Mouse (Mus musculus) kidney, adult 2 months (tissue): Measurements from ENCODE around the gene Zdhhc12. TPM values are rescaled to one million over a fixed set of nuclear protein-coding genes. Genes with fewer than 3 reads are reported as not detected.
A peak's percentile ranks its signal among the peaks of the same experiment; 100 is the strongest.

Source experiments
- DNase-seq: peaks from one replicate; pipeline ENCODE4 v3.0.0; 2021
- H3K27ac ChIP-seq: fragments of 200-500 bp; 2 replicates; pipeline ENCODE4 v1.5.1; 2012; ENCODE audit warnings: low read depth, low read length, control low read depth, inconsistent platforms; ENCODE audit not compliant: insufficient read depth
- H3K27me3 ChIP-seq: fragments of 200-500 bp; replicated peaks from 2 replicates; pipeline ENCODE4 v1.6.1; 2012; ENCODE audit warnings: mild to moderate bottlenecking, moderate library complexity, low read length, inconsistent platforms; ENCODE audit not compliant: control insufficient read depth, insufficient read depth
- H3K36me3 ChIP-seq: fragments of 200-500 bp; 2 replicates; pipeline ENCODE4 v1.6.1; 2012; ENCODE audit warnings: mild to moderate bottlenecking, moderate library complexity, low read length, inconsistent platforms; ENCODE audit not compliant: control insufficient read depth, insufficient read depth
- H3K4me1 ChIP-seq: fragments of 200-500 bp; 2 replicates; pipeline ENCODE4 v1.6.1; 2011; ENCODE audit warnings: low read length; ENCODE audit not compliant: control insufficient read depth, insufficient read depth
- H3K4me3 ChIP-seq: fragments of 200-500 bp; 2 replicates; pipeline ENCODE4 v1.5.1; 2011; ENCODE audit warnings: mild to moderate bottlenecking, low read depth, low read length, control low read depth; ENCODE audit not compliant: insufficient read depth
- CTCF ChIP-seq: fragments of 200-500 bp; conservative IDR thresholded peaks from 2 replicates; pipeline ENCODE4 v1.5.1; 2011; ENCODE audit warnings: low read depth, mild to moderate bottlenecking, control low read depth, low read length, moderate library complexity, mixed read lengths; ENCODE audit not compliant: insufficient read depth, insufficient read length
- POLR2A ChIP-seq: fragments of 200-500 bp; IDR thresholded peaks from one replicate; pipeline ENCODE4 v1.6.1; 2011; ENCODE audit warnings: low read depth, low read length, control low read depth
- WGBS: fragments of 180-500 bp; shearing (Covaris S2); methylation state at CpG from one replicate; pipeline ENCODE4 v1.1.7; 2018; 5-methylcytosine and 5-hydroxymethylcytosine counted together
- polyA plus RNA-seq: library from polyadenylated mRNA; depleted of rRNA; stranded (reverse); fragments of >200 nt; gene quantifications from 2 replicates; pipeline ENCODE4 v1.2.3, GENCODE M21; 2012

The Zdhhc12 gene
- polyA plus RNA-seq, 1 experiment = 49.0 TPM

DNA sequence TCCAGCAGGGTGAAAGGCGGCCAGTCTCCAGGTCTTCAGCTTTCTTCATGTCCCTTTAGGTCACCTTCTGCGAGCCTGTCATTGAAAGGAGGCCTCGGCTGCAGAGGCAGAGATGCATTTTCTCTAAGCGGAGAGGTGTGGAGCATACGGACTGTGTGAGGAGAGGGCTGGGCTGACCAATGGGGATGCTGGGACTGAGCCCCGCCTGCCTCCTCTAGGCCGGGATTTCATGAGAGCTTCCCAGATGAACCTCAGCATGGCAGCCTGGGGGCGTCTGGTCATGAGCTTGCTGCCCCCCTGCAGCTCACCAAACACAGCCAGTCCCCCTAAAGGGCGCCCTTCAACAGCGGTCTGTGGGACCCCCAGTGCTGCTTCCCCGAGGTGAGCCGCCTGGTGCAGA, 8.8 kb downstream of the Zdhhc12 start:
- Histone ChIP-seq H3K27ac (no peak overlapping the region), H3K4me3 (no peak overlapping the region), H3K4me1 (no peaks in the 10 kb centered on the region), H3K27me3 (no peaks in the 10 kb centered on the region), H3K36me3 (no peaks in the 10 kb centered on the region)
- DNase-seq = no peak
- TF ChIP-seq CTCF (no peak), POLR2A (no peak)
- 45% methylated on average over 12 of the region's 12 CpGs for WGBS

DNA sequence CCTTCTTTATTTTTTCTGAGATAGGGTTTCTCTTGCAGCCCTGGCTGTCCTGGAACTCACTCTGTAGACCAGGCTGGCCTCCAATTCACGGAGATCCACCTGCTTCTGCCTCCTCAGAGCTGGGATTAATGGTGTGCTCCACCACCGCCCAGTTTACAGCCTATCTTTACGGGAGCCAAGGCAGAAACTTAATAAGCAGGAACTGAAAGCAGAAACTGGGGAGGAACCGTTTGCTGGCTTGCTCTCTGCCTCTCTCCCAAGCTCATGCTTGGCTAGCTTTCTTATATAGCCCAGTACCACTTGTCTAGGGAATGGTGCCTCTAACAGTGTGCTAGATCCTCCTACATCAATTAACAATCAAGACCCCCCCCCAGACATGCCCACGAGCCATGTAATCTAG, 9.3 kb downstream of the Zdhhc12 start:
- Histone ChIP-seq H3K4me3 (no peak overlapping the region), H3K36me3 (no peaks in the 10 kb centered on the region), H3K4me1 (no peaks in the 10 kb centered on the region), H3K27me3 (no peaks in the 10 kb centered on the region), H3K27ac (no peak overlapping the region)
- DNase-seq = no peak
- WGBS = 51% methylated on average over 5 of the region's 5 CpGs
- TF ChIP-seq CTCF = no peak
- TF ChIP-seq POLR2A = no peak

DNA sequence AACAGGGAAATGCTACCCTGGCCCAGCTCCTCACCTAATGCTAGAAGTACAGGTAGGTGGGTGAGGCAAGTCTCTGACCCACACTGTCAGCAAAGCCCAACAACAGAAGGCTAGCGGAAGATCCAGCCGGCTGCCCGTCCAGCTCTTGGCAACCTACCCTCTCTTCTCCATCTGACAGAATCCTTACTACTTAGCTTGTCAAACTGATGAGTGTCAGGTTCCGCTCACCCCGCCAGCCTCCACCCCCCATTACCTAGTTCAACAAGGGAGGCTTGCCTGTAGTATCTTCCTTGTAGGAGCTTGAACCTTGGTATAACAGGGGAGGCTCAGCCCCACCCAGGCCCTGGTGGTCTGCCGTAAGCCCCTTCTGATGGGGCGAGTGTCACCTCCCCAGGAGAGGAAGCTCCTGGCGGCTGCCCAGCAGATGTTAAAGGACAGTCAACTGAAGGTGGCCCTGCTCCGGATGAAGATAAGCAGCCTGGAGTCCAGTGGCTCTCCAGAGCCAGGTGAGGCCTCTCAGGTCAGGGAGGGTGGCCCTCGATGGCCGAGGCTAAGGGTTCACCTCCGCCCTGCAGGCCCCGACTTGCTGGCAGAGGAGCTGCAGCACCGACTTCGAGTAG, 13.2 kb downstream of the Zdhhc12 start:
- Histone ChIP-seq H3K4me3 (no peak overlapping the region), H3K27me3 (no peaks in the 10 kb centered on the region), H3K4me1 (no peaks in the 10 kb centered on the region; the same call in 1 of the 2 replicates), H3K36me3 (no peaks in the 10 kb centered on the region), H3K27ac (no peak overlapping the region)
- no peak for DNase-seq
- TF ChIP-seq CTCF (no peak), POLR2A (no peak)
- WGBS = 88% methylated on average over 15 of the region's 15 CpGs

DNA sequence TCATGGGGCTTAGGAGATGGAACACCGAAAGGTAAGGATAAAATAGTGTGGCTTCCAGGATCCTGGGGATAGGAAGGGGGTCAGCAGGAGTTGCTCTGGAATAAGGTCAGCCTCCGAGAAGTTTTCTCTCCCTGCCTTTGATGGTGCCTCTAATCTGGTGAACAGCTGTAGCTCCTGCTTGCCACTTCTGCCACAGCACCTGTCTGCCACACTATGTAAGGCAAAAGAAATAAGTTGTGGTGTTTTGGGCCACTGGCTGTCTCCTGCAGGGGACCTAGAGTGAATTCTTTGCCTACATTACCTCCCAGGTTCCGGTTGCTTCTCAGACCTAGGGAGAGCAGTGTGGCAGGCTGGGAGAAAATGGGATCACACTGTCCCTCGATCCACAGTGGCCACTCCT, 14.7 kb downstream of the Zdhhc12 start:
- Histone ChIP-seq H3K4me3 (no peak overlapping the region), H3K36me3 (no peaks in the 10 kb centered on the region), H3K27ac (peak overlapping the region; percentile 49), H3K4me1 (no peaks in the 10 kb centered on the region; the same call in 1 of the 2 replicates), H3K27me3 (no peaks in the 10 kb centered on the region)
- no peak for DNase-seq
- WGBS = 68% methylated on average over 4 of the region's 4 CpGs
- TF ChIP-seq CTCF (no peak), POLR2A (no peak)

DNA sequence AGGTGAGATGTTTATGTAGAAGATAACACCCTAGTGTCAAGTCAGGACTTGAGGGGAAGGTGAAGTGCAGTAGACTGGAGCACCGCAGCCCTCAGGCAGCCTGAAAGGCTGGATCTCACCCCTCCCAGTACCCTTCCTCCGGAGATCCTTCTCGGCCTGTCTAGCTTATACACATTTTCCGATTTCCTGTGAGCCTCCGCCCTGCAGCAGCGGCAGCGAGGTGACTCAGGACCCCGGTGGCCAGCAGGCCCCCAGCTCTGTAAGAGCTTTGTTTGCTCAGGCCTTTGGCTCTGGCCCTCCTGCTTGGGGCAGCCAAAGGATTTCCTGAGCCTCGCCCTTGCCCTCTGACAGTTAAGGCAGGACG, 15.1 kb downstream of the Zdhhc12 start:
- TF ChIP-seq CTCF = no peak
- no peak for TF ChIP-seq POLR2A
- peak; percentile 64 for DNase-seq
- peak overlapping the region; percentile 29; the same call in 1 of the 2 replicates for H3K27ac ChIP-seq
- H3K4me1 ChIP-seq = no peaks in the 10 kb centered on the region; the same call in 1 of the 2 replicates
- no peaks in the 10 kb centered on the region for H3K36me3 ChIP-seq
- no peak overlapping the region for H3K4me3 ChIP-seq
- WGBS = 38% methylated on average over 10 of the region's 10 CpGs
- no peaks in the 10 kb centered on the region for H3K27me3 ChIP-seq

DNA sequence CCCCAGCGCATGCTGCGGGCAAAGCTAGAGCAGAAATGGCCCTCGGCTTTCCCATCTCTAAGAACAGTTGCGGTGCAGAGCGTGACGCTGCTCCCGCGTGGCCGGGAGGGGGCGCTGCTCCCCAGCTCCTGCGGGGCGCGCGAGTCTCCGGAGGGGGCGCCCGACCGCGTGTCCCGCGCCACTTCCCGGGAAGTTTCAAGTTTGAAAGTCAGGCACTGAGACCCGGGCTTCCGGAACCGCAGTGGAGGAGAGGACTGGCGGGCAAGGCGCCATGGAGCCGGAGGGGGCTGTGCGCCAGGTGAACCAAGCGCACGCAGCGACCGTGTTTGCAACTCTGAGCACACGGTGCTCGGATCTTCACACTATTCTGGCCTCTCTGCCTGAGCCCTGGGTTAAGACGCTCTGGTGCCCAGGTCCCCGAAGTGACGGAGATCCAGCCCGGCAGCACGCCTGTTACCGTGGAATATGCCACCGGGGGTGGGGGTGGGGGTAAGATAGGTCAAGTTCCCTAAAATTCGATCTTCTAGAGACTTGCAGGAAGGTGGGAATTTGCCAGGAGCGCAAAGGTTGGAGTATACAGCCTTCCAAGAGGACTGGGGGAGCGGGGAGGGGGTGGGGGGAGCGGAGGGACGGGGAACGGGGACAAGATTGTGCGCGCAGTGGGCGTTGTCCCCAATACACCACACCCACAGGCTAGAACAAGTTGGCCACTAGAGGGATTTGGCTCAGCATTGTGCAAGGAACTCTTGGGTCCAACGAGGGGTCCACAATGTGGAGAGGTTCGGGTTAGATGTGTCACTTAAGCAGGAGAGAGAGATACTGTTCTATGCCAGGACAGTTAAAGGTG, 15.7 kb downstream of the Zdhhc12 start, which contains the start of gene Pkn3:
Gene Pkn3, plus strand, starts transcription at position 183 of the 847 bp plus-strand sequence.
- H3K27ac ChIP-seq = peak within 1 kb of the TSS; percentile 29; the same call in 1 of the 2 replicates
- WGBS = 2% methylated on average over 53 of the region's 53 CpGs
- H3K4me3 ChIP-seq = peak within 1 kb of the TSS; percentile 40
- TF ChIP-seq CTCF = peak; percentile 96
- TF ChIP-seq POLR2A = no peak
- DNase-seq = peak; percentile 88
- no peaks in the 10 kb centered on the region; the same call in 1 of the 2 replicates for H3K4me1 ChIP-seq
- H3K36me3 ChIP-seq = no peaks in the 10 kb centered on the region
- H3K27me3 ChIP-seq = no peaks in the 10 kb centered on the region

DNA sequence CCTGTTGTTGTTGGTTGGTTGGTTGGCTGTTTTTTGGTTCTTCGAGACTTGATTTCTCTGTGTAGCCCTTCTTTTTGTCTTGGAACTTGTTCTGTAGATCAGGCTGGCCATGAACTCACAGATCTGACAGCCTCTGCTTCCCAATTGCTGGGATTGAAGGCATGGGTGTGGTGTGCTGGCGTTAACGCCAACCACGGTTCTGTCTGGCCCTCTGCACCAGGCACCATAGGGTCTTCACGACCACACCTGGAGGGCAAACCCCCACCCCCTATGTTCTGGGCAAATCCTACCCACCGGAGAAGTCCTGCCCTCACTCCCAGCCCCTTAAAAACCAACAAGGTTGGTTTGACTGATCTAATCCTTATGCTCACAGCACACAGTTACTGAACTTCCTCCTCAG, 16.5 kb downstream of the Zdhhc12 start:
- no peaks in the 10 kb centered on the region for H3K36me3 ChIP-seq
- no peak overlapping the region for H3K4me3 ChIP-seq
- WGBS = 69% methylated on average over 6 of the region's 6 CpGs
- no peak overlapping the region for H3K27ac ChIP-seq
- no peak for TF ChIP-seq CTCF
- TF ChIP-seq POLR2A = no peak
- no peaks in the 10 kb centered on the region for H3K27me3 ChIP-seq
- DNase-seq = no peak
- no peaks in the 10 kb centered on the region; the same call in 1 of the 2 replicates for H3K4me1 ChIP-seq
